Mouse (Mus musculus) stomach, embryonic 16.5 days (tissue): Measurements from ENCODE around the gene Mpst. TPM values are rescaled to one million over a fixed set of nuclear protein-coding genes. Genes with fewer than 3 reads are reported as not detected.

Experiments
- ATAC-seq: fragments of 200-750 bp; cut with Nextera tagmentation; 2 replicates; pipeline ENCODE4 v1.8.0; 2017; ENCODE audit warnings: moderate number of reproducible peaks, moderate TSS enrichment; ENCODE audit not compliant: insufficient read depth, low FRiP score
- H3K27ac ChIP-seq: fragments of 300-500 bp; sonication (generic); 2 replicates; pipeline ENCODE4 v1.5.1; 2014; ENCODE audit warnings: low read length
- H3K27me3 ChIP-seq: fragments of 300-500 bp; sonication (generic); 2 replicates; pipeline ENCODE4 v1.6.1; 2014; ENCODE audit warnings: low read length, control low read depth, mixed read lengths; ENCODE audit not compliant: control insufficient read depth, insufficient read depth
- H3K36me3 ChIP-seq: fragments of 300-500 bp; sonication (generic); 2 replicates; pipeline ENCODE4 v1.6.1; 2014; ENCODE audit warnings: low read length; ENCODE audit not compliant: control insufficient read depth, insufficient read depth
- H3K4me1 ChIP-seq: fragments of 300-500 bp; sonication (generic); 2 replicates; pipeline ENCODE4 v1.6.1; 2014; ENCODE audit warnings: low read length, control low read depth, mixed read lengths; ENCODE audit not compliant: control insufficient read depth, insufficient read depth
- H3K4me2 ChIP-seq: fragments of 300-500 bp; sonication (generic); 2 replicates; pipeline ENCODE4 v1.6.1; 2014; ENCODE audit warnings: low read depth, low read length, mixed read lengths
- H3K4me3 ChIP-seq: fragments of 300-500 bp; sonication (generic); replicated peaks from 2 replicates; pipeline ENCODE4 v1.5.1; 2014; ENCODE audit warnings: mild to moderate bottlenecking, low read length
- H3K9ac ChIP-seq: fragments of 300-500 bp; sonication (generic); 2 replicates; pipeline ENCODE4 v1.6.1; 2014; ENCODE audit warnings: low read length
- H3K9me3 ChIP-seq: fragments of 300-500 bp; sonication (generic); replicated peaks from 2 replicates; pipeline ENCODE4 v1.6.1; 2016; ENCODE audit warnings: low read length, control low read depth; ENCODE audit not compliant: control insufficient read depth
- WGBS: fragments of 180-500 bp; shearing (Covaris S2); extraction: QIAGEN DNeasy Blood & Tissue Kit; methylation state at CpG from one replicate; pipeline ENCODE4 v1.1.7; 2014; 5-methylcytosine and 5-hydroxymethylcytosine counted together
- polyA plus RNA-seq: library from polyadenylated mRNA; unstranded; fragments of >200 nt; fragmentation: Nextera tagmentation; extraction: Ambion mirVana; gene quantifications from 2 replicates; pipeline ENCODE4 v1.2.1, GENCODE M21; 2015

The Mpst gene
- polyA plus RNA-seq, 1 experiment from 2014 or later = 6.8 TPM

DNA sequence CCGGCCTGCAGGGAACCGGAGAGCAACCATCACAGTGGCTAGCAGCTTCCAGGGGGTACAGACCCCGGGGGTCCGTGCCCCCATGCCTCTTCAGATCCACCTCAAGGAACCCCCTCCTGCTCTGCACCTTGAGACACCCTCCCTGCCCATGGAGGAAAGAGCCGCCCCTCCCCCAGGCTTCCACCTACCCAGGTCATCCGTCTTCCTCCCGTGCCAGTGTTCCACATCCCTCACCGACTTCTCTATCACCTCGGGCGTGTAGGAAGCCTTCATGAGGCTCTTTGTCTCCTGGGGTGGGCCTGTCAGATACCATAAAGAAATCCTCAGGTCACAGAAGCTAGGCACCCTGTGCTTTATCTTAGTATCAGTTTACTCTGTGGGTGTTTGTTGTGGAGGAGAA lies 27.7 kb upstream of the Mpst start:
- Histone ChIP-seq H3K27ac (no peak overlapping the region), H3K4me3 (no peak overlapping the region), H3K27me3 (no peaks in the 10 kb centered on the region), H3K4me2 (no peak overlapping the region), H3K9me3 (no peaks in the 10 kb centered on the region), H3K4me1 (no peaks in the 10 kb centered on the region), H3K36me3 (no peaks in the 10 kb centered on the region), H3K9ac (no peak overlapping the region)
- WGBS = 60% methylated on average over 10 of the region's 10 CpGs
- 0 out of 2 replicates have a peak, but pooled peaks have one; percentile 24 for ATAC-seq

GRCm38 (mm10) chr15:78380208-78380607 lies 26.0 kb upstream of the Mpst start:
- H3K4me1 ChIP-seq = no peaks in the 10 kb centered on the region
- no peak overlapping the region for H3K27ac ChIP-seq
- H3K9ac ChIP-seq = no peak overlapping the region
- no peak overlapping the region for H3K4me3 ChIP-seq
- no peaks in the 10 kb centered on the region for H3K27me3 ChIP-seq
- H3K36me3 ChIP-seq = no peaks in the 10 kb centered on the region
- no peak for ATAC-seq
- H3K9me3 ChIP-seq = no peaks in the 10 kb centered on the region
- no peak overlapping the region for H3K4me2 ChIP-seq
- 75% methylated on average over 2 of the region's 2 CpGs for WGBS

DNA sequence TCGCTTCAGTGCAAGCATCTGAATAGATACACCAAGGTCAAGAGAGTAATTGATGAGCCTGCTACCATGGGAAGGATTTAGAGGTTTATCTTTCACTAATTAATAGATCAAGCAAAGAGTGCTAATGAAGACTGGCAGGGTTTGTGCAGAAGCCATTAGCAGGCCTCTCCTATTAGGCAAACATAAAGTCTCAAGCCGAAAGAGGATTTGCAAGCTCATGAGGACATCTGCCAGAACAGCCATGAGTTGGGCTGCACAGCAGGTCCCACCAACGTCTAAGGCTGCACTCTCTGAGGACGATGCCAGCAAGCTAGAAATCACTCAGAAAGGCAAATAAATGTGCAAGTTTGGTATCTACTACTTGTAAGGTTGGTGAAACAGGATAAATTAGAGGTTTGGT lies 25.5 kb upstream of the Mpst start:
- H3K9ac ChIP-seq = no peak overlapping the region
- H3K4me3 ChIP-seq = no peak overlapping the region
- no peak overlapping the region for H3K27ac ChIP-seq
- H3K4me2 ChIP-seq = no peak overlapping the region
- WGBS = 62% methylated on average over 4 of the region's 4 CpGs
- H3K27me3 ChIP-seq = no peaks in the 10 kb centered on the region
- H3K9me3 ChIP-seq = no peaks in the 10 kb centered on the region
- H3K4me1 ChIP-seq = no peaks in the 10 kb centered on the region
- no peaks in the 10 kb centered on the region for H3K36me3 ChIP-seq
- ATAC-seq = no peak

DNA sequence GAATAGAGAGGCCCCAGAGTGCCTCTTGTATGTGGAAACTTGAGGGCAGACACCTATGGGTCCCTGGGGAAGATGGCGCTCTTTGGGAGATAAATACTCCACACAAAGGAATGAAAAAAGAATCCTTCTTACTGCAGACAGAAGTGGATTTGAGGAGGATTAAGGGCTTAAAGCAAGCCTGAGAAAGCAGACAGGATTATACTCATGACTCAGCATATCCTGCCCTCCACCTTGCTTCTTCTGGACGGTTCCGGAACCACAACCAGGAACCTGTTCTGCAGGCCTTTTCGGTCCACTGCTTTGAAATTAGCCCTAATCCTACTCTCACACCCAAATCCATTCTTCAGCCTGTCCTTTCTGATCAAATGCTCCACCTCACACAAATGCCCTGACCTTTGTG lies 24.1 kb upstream of the Mpst start:
- Histone ChIP-seq H3K27me3 (no peaks in the 10 kb centered on the region), H3K4me2 (no peak overlapping the region), H3K4me1 (no peaks in the 10 kb centered on the region), H3K9me3 (no peaks in the 10 kb centered on the region), H3K9ac (no peak overlapping the region), H3K27ac (no peak overlapping the region), H3K36me3 (no peaks in the 10 kb centered on the region), H3K4me3 (no peak overlapping the region)
- ATAC-seq = no peak
- 80% methylated on average over 4 of the region's 4 CpGs for WGBS

- Histone ChIP-seq H3K4me1 (no peaks in the 10 kb centered on the region), H3K27me3 (no peaks in the 10 kb centered on the region), H3K4me2 (no peak overlapping the region), H3K36me3 (no peaks in the 10 kb centered on the region), H3K9ac (no peak overlapping the region), H3K9me3 (no peaks in the 10 kb centered on the region), H3K4me3 (no peak overlapping the region), H3K27ac (peak overlapping the region; percentile 17; the same call in 1 of the 2 replicates)
- ATAC-seq = no peak
- WGBS = 78% methylated on average over 11 of the region's 11 CpGs
Measured at GRCm38 (mm10) chr15:78383450-78384219, 22.6 kb upstream of the Mpst start.

DNA sequence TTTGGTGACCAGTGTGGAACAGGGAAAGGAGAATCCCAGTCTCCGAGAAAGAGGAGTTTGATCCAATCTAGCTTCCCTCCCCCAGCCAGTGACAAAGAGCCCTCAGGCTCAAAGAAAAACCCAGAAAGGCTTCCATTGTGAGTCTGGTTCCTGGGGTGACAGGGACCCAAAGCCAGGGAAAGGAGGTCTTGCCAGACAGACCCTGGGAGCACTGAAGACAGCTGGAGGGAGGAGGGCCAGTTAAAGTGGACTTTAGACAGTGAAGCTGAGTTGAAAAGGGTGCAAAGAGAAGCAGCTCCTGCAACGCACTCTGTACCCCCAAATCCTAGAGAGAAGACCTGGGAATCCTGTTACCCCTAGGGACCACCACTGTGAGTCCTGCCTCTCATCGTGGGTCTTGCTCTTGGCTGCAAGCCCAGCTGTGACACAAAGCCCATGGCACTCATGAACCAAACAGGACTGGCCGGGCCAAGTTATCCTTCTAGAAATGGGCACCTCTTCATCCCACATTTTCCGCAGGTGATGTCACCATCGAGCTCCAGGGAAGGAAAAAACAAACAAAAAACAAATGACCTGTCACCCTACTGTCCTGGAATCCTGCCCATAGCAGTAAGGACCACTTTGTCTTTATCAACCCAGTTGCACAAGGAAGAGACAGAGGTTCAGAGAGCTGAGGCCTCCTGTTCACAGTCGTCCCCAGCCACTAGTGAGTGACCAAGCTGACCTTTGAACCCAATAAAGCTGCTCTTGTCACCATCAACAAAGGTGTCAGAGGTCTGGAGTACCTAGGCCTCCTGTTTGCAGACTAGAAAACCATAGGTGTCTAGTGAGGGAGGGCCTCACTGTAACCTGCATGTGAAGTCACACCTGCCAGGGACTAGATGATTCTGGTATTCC lies 21.7 kb upstream of the Mpst start:
- no peaks in the 10 kb centered on the region for H3K4me1 ChIP-seq
- no peaks in the 10 kb centered on the region for H3K27me3 ChIP-seq
- ATAC-seq = no peak
- no peaks in the 10 kb centered on the region for H3K9me3 ChIP-seq
- H3K4me3 ChIP-seq = no peak overlapping the region
- 65% methylated on average over 7 of the region's 7 CpGs for WGBS
- H3K36me3 ChIP-seq = no peaks in the 10 kb centered on the region
- H3K4me2 ChIP-seq = no peak overlapping the region
- H3K9ac ChIP-seq = no peak overlapping the region
- no peak overlapping the region for H3K27ac ChIP-seq

DNA sequence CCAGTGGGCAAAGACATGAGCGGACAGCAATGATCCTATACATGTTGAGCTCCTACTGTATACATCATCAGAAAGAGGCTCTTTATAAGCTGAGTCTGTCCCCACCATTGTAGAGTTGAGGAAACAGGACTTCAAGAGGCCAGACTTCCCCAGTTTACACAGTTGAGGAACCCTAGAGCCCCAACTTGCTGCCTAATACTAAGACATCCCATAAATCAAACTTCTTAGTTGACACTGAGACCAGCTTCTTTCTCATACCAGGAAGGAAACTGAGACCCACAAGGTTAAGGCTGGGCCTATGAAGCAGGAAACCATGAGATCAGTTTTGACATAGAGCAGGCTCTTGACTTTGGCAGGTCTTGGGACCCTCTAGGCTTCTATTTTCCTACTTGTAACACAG lies 20.7 kb upstream of the Mpst start:
- H3K36me3 ChIP-seq = no peaks in the 10 kb centered on the region
- H3K27ac ChIP-seq = no peak overlapping the region
- 91% methylated on average over 1 of the region's 1 CpGs for WGBS
- H3K4me3 ChIP-seq = no peak overlapping the region
- no peaks in the 10 kb centered on the region for H3K9me3 ChIP-seq
- H3K9ac ChIP-seq = no peak overlapping the region
- H3K27me3 ChIP-seq = no peaks in the 10 kb centered on the region
- no peak overlapping the region for H3K4me2 ChIP-seq
- H3K4me1 ChIP-seq = no peaks in the 10 kb centered on the region
- ATAC-seq = no peak

GRCm38 (mm10) chr15:78390855-78391254 lies 15.4 kb upstream of the Mpst start:
- H3K4me3 ChIP-seq = no peak overlapping the region
- no peak overlapping the region for H3K4me2 ChIP-seq
- no peaks in the 10 kb centered on the region for H3K9me3 ChIP-seq
- WGBS = 72% methylated on average over 3 of the region's 3 CpGs
- no peak for ATAC-seq
- no peaks in the 10 kb centered on the region for H3K36me3 ChIP-seq
- no peaks in the 10 kb centered on the region for H3K4me1 ChIP-seq
- H3K27me3 ChIP-seq = no peaks in the 10 kb centered on the region
- no peak overlapping the region for H3K27ac ChIP-seq
- H3K9ac ChIP-seq = no peak overlapping the region

DNA sequence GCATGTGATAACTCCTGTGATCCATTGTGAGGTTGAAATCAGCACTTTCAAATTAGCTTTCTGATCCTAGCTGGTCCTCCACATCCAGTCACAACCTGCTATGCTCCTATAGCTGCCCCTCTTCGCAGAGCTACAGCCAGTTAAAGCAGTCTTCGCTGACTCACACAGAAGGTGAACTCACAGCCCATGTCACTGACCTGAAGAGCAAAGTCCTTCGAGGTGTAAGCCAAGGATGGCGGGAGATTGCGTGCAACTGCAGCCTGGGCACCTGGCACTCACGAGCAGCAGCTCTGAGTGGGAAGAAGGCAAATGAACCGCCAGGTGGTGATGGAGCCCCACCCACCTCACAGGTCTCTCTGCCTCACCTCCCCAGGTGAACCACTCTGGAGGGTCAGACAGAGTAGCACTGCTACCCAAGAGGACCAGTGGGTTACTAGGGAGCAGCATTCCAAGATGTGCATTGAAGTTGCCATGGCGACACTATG lies 10.7 kb upstream of the Mpst start, which contains the start of gene Tex33:
Gene Tex33 (minus strand): TSS at position 435 of the 485 bp plus-strand sequence.
- Histone ChIP-seq H3K9me3 (no peaks in the 10 kb centered on the region), H3K9ac (no peak within 1 kb of the TSS), H3K27me3 (no peaks in the 10 kb centered on the region), H3K36me3 (no peaks in the 10 kb centered on the region), H3K4me1 (no peaks in the 10 kb centered on the region), H3K27ac (no peak within 1 kb of the TSS), H3K4me2 (no peak within 1 kb of the TSS), H3K4me3 (no peak within 1 kb of the TSS)
- 73% methylated on average over 8 of the region's 8 CpGs for WGBS
- no peak for ATAC-seq
